Mouse (Mus musculus) liver, embryonic 14.5 days (tissue): ENCODE measurements at regions not wholly inside any gene's neighbourhood (a gene's known extent, or its start where the extent isn't known, plus 50 kb on each side); places are given as distances from the start of the nearest gene placed in this dataset.

ENCODE experiments used
- ATAC-seq: fragments of 200-750 bp; cut with Nextera tagmentation; 2 replicates; pipeline ENCODE4 v1.8.0; 2017; ENCODE audit warnings: moderate number of reproducible peaks, mild to moderate bottlenecking, moderate library complexity; ENCODE audit not compliant: insufficient read depth
- DNase-seq, 3 experiments: peaks; one replicate each; pipeline ENCODE4 v3.0.0-alpha.2; 2012 to 2013; ENCODE audit warnings: low read depth in 3 of 3, low spot score in 3 of 3
- H3K27ac ChIP-seq: fragments of 300-500 bp; sonication (generic); 2 replicates; pipeline ENCODE4 v1.5.1; 2014; ENCODE audit warnings: moderate library complexity, mild to moderate bottlenecking, control low read depth, inconsistent platforms
- H3K27me3 ChIP-seq: fragments of 300-500 bp; sonication (generic); 2 replicates; pipeline ENCODE4 v1.6.1; 2014; ENCODE audit warnings: mild to moderate bottlenecking, low read length, moderate library complexity; ENCODE audit not compliant: control insufficient read depth, insufficient read depth
- H3K36me3 ChIP-seq: fragments of 300-500 bp; sonication (generic); replicated peaks from 2 replicates; pipeline ENCODE4 v1.6.1; 2014; ENCODE audit warnings: low read depth; ENCODE audit not compliant: control insufficient read depth, insufficient read depth
- H3K4me1 ChIP-seq, 2 experiments: fragments of 200-500 bp in 1 of 2; fragments of 300-500 bp in 1 of 2; sonication (generic) in 1 of 2; replicated peaks; 2 replicates each; pipeline ENCODE4 v1.6.1; 2012 to 2014; ENCODE audit warnings: antibody characterized with exemption in 1 of 2, inconsistent platforms in 1 of 2, low read length in 1 of 2; ENCODE audit not compliant: control insufficient read depth in 2 of 2, insufficient read depth in 2 of 2
- H3K4me2 ChIP-seq: fragments of 300-500 bp; sonication (generic); 2 replicates; pipeline ENCODE4 v1.6.1; 2014; ENCODE audit warnings: low read depth, mild to moderate bottlenecking, control low read depth, moderate library complexity
- H3K4me3 ChIP-seq, 2 experiments: fragments of 200-500 bp in 1 of 2; fragments of 300-500 bp in 1 of 2; sonication (generic) in 1 of 2; 2 replicates each; pipeline ENCODE4 v1.5.1; 2012 to 2014; ENCODE audit warnings: low read depth in 2 of 2, low read length in 2 of 2, mild to moderate bottlenecking in 2 of 2, control low read depth in 1 of 2, inconsistent platforms in 1 of 2, moderate library complexity in 1 of 2; ENCODE audit not compliant: insufficient read depth in 1 of 2
- H3K9ac ChIP-seq: fragments of 300-500 bp; sonication (generic); replicated peaks from 2 replicates; pipeline ENCODE4 v1.6.1; 2014; ENCODE audit warnings: mild to moderate bottlenecking, control low read depth, moderate library complexity
- H3K9me3 ChIP-seq: fragments of 300-500 bp; sonication (generic); 2 replicates; pipeline ENCODE4 v1.6.1; 2016; ENCODE audit warnings: low read length, mixed read lengths; ENCODE audit not compliant: control insufficient read depth
- CTCF ChIP-seq: IDR thresholded peaks from 2 replicates; pipeline ENCODE4 v1.5.1; 2016; ENCODE audit warnings: antibody characterized with exemption, low read depth, control low read depth
- EP300 ChIP-seq: IDR thresholded peaks from 2 replicates; pipeline ENCODE4 v1.6.1; 2016; ENCODE audit warnings: antibody characterized with exemption, low read depth
- WGBS: fragments of 180-500 bp; shearing (Covaris S2); extraction: QIAGEN DNeasy Blood & Tissue Kit; methylation state at CpG from one replicate; pipeline ENCODE4 v1.1.7; 2014; ENCODE audit not compliant: insufficient replicate concordance; 5-methylcytosine and 5-hydroxymethylcytosine counted together

DNA sequence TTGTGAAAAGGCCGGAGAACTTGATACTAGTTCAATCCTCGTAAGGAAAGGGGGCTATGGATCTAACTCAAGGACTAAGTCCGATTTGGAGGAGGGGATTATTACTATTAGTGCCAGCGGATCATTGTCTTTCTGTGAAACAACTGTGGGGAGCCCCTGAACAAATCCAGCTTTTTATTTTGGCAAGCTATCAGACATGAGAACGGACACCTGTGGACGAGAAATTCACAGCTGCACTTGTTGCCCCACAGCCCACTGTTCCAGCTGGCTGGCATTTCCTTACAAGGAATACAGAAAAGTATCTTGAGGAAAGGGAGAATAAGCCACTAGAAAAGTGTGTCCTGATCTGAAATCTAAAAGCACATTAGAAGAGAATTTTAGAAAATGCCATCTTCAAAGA, 363.9 kb upstream of the Itga1 start:
- Histone ChIP-seq H3K27me3 (no peaks in the 10 kb centered on the region), H3K4me2 (no peak overlapping the region), H3K36me3 (no peaks in the 10 kb centered on the region), H3K9me3 (no peaks in the 10 kb centered on the region), H3K27ac (no peak overlapping the region), H3K9ac (no peak overlapping the region), H3K4me1 (no peaks in the 10 kb centered on the region), H3K4me3 (no peak overlapping the region)
- no peak for TF ChIP-seq CTCF
- no peak for TF ChIP-seq EP300
- DNase-seq (no peak), ATAC-seq (no peak)
- 59% methylated on average over 6 of the region's 6 CpGs for WGBS

DNA sequence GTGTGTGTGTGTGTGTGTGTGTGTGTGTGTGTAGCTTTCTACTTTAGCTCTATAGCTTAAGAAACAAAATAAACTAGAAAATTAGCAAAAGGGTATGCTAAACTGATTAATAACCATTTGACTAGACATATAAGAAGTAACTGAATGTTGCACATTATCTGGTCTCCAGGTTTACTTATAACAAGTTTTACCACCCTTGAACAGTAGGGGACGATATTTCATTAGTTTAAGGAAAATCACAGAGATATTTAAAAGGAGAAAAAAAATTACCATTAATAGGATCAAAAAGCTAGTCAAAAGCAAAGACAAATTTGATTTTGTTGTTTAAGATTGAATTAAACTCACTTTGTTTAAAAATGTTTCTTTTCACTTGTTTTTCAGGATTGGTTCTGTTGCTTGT, 349.5 kb upstream of the Itga1 start:
- no peak overlapping the region for H3K4me2 ChIP-seq
- DNase-seq (no peak), ATAC-seq (no peak)
- TF ChIP-seq EP300 = no peak
- TF ChIP-seq CTCF = peak; percentile 25; the same call in 1 of the 2 replicates
- no peak overlapping the region for H3K4me3 ChIP-seq
- H3K36me3 ChIP-seq = no peaks in the 10 kb centered on the region
- no peak overlapping the region for H3K27ac ChIP-seq
- no peaks in the 10 kb centered on the region for H3K9me3 ChIP-seq
- WGBS = 5% methylated on average over 1 of the region's 1 CpGs
- no peak overlapping the region for H3K9ac ChIP-seq
- H3K27me3 ChIP-seq = no peaks in the 10 kb centered on the region
- H3K4me1 ChIP-seq = no peaks in the 10 kb centered on the region

DNA sequence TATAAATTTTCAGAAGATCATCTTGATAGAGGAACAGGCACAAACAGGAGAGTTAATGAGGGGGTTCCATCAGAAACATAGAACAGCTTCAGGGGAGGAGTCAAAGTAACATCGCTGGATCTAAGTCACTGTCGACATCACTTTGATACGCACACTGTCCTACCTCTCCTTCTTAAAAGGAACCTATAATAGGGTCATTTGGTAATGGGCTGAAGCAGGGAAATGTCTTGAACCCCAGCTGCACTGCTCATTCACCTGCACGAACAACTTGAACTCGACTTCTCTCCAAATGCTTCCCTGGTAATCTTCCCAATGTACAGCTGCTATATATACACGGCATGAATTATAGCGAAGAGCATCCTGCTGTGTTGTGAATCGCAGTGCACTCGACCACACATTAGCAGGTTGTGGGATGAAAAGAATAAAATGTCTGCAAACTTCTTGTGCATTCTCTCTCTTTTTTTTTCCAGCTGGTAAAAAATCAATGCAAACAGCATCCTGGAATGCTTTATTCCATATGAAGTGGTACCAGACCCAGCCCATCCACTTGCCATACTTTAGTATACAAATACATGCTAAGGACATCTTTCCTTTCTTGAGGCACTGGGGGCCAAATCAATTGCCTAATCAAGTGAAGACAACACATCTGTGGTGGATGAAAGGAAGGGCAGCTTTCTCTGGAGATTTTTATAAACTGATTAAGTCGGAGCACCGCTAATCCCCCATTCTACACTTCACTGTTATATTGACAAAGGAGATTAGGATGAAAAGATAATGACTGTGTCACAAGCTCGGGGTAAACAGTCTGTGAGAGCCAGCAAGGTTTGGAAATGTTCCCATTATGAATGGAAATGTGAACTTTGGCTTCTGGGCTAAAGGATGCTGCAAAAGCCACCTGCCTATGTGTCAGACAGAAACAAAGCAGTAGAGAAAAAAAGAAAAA, 325.6 kb upstream of the Itga1 start:
- no peak overlapping the region for H3K4me3 ChIP-seq
- H3K4me1 ChIP-seq = no peaks in the 10 kb centered on the region
- H3K36me3 ChIP-seq = no peaks in the 10 kb centered on the region
- H3K27ac ChIP-seq = no peak overlapping the region
- no peak overlapping the region for H3K9ac ChIP-seq
- H3K9me3 ChIP-seq = no peaks in the 10 kb centered on the region
- 60% methylated on average over 12 of the region's 12 CpGs for WGBS
- DNase-seq = no peak
- no peak overlapping the region for H3K4me2 ChIP-seq
- no peak for ATAC-seq
- TF ChIP-seq EP300 (no peak), CTCF (no peak)
- no peaks in the 10 kb centered on the region for H3K27me3 ChIP-seq

DNA sequence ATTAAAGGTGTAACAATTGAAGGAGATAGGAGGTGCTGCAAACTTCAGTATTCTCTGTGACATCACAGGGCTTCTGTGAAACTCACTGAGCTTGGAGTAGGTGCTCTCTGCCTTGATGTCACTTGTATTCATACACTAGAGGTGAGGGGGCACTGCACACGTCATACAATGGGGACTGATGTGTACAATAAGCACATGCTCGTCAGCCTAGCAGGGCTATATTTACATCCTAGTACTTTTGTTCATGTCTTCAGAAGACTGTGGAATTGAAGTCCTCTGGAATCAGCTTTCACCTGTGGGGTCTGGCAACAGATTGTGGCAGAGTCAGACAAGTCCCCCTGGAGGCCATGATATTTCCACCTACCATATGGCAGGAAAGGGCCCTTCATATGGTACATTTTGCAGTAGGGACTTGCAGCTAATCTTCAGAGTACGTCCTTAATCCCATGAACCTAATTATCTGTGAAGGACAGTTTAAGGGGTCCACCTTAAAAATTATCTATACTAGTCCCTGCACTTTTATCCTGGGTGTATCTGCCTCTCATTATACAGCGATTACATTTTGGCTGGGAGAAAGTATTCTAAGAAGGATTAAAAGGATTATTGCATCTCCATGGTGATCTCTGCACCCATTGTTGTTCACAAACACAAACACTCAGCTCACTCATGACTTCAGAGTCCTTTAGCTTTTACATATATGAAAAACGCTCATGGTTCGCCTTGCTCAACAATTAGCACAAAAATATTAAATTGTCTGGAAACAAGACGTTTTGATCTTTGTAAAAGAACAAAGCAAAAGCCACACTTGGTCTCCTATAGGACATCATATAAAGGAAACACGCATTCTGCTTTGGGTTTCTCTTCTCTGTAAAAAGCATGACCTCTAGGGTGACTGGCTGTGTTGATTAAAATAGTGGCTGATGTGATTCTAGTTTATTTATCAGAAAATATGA, 324.1 kb upstream of the Itga1 start:
- H3K27ac ChIP-seq = no peak overlapping the region
- DNase-seq = no peak
- no peak overlapping the region for H3K9ac ChIP-seq
- H3K4me1 ChIP-seq = no peaks in the 10 kb centered on the region
- no peak for ATAC-seq
- no peaks in the 10 kb centered on the region for H3K27me3 ChIP-seq
- no peak for TF ChIP-seq EP300
- no peak for TF ChIP-seq CTCF
- no peak overlapping the region for H3K4me3 ChIP-seq
- no peak overlapping the region for H3K4me2 ChIP-seq
- 53% methylated on average over 8 of the region's 8 CpGs for WGBS
- no peaks in the 10 kb centered on the region for H3K9me3 ChIP-seq
- H3K36me3 ChIP-seq = no peaks in the 10 kb centered on the region

DNA sequence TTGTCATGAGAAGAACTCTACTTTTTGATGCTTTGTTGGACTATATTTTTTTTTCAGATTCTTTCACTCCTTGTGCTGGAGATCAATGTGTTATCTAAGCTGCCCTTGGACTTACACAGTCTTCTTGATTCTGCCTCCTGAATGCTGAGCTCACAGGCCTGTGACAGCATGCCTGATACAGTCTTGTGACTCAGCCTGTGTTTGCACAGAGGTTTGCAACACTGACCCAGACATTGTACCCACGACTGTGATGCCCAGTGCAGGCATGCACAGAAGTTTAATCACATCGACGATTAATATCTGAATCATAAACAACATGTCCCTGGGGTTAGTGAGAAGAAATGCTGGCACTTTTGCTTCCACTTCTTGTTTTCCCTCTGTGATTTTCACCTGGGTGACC, 322.0 kb upstream of the Itga1 start:
- no peaks in the 10 kb centered on the region for H3K9me3 ChIP-seq

More for the DNA sequence above, 322.0 kb upstream of the Itga1 start:
- Histone ChIP-seq H3K4me2 (no peak overlapping the region), H3K27me3 (no peaks in the 10 kb centered on the region), H3K36me3 (no peaks in the 10 kb centered on the region), H3K27ac (no peak overlapping the region), H3K4me1 (no peaks in the 10 kb centered on the region), H3K4me3 (no peak overlapping the region), H3K9ac (no peak overlapping the region)
- ATAC-seq (no peak), DNase-seq (no peak)
- TF ChIP-seq CTCF = no peak
- TF ChIP-seq EP300 = no peak
- WGBS = 44% methylated on average over 3 of the region's 3 CpGs
